Mouse (Mus musculus): ENCODE measurements at regions not wholly inside any gene's neighbourhood (a gene's known extent, or its start where the extent isn't known, plus 50 kb on each side); places are given as distances from the start of the nearest gene placed in this dataset.

DNA sequence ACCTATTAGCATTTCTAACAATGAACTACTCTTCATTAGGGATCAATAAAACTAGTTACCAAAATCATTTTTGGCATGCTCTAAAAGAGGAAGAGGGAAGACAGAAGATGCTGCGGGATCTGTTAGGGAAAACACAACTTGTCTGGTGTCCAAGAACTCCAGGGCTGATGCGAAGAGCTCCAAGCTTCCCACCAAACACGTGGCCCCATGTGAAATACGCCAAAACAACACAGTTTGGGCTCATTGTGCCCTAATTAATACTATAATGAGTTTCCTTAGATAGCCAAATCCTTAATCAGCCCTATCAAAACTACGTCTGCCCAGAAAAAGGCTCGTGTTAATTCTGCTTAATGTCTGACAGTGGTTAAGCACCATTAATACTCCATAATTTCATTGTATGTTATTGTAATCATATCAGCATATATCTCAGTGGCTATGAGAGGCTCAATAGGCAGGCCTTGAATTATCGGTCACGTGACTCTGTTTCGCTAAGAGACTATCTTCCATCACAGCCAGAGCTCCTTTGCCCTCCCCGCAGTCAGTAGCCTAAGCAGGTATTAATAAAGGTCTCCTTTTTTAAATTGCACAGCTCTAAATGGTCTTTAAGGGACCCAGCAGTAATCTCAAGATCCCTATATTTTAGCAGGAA, 223.6 kb upstream of the Pou3f3 start:
- DNase-seq (ENCODE audit: low read depth, low spot score) = no peak

DNA sequence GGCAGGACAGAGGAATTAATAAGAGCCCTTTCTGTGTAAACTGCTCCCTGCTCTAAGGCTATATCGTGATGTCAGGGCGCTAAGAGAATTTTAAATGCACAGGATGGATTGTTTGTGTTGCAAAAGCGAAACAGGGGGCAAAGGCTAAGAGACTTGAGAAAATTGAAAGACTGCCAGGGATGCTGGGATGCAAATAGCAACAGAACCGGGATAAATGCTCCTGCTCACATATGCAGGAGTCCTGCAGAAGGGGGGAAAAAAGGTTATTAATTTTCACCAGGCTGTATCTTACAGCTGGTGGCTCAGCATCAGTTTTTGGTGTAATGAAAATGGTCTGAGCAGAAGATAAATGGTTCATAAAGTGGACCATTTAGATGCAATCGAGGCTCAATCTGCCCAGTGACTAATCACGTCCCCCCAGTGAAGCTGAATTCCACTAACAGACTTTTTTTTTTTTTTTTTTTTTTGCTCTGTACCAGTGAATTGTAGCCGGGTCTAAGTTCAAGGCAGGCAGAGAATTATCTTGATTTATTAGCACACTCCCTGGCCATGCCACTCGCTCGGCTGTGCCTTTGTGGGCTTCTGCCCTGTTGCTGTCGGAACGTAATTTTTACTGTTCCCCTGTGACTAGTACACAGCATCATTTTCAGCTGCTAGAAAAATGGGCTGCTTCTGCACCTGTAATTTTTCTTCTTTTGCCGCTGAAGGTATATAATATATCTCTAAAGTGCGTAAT, 222.9 kb upstream of the Pou3f3 start:
- DNase-seq (ENCODE audit: low read depth, low spot score) = no peak

DNA sequence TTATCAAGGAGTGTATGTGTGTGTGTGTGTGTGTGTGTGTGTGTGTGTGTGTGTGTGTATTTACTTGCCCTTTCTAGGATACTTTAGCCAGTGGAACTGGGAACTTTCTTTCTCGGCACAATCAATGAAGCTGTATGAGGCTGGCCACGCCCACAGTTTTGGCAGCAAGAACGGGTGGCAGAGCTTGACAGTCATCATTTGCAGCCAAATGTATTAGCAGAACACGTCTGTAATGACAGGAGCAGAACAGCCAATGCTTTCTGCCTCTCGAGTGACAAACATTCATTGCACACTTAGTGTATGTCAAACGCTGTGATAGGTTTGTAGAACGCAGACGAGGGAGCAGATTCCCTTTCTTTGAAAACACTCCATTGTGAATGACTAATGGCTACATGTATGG, 221.4 kb upstream of the Pou3f3 start:
- no peak for DNase-seq (ENCODE audit: low read depth, low spot score)

DNA sequence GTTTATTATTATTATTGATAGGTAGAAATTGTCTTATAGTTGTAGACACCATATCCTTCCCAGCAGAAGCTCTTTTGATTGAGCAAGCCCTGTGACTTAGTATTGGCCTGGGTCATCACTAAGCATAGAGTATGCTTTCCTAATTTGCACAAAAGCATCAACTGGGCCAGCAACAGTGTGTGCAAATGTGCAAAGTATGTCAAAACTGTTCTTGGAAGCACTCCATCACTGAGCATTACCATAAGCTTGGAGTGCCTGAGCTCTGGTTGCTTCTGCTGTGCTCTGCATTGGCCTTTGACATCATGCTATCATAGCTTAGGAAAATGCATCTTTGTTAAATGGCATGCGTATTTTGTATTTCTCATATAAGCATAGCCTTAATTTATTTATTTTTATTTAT, 220.7 kb upstream of the Pou3f3 start:
- DNase-seq (ENCODE audit: low read depth, low spot score) = no peak

DNA sequence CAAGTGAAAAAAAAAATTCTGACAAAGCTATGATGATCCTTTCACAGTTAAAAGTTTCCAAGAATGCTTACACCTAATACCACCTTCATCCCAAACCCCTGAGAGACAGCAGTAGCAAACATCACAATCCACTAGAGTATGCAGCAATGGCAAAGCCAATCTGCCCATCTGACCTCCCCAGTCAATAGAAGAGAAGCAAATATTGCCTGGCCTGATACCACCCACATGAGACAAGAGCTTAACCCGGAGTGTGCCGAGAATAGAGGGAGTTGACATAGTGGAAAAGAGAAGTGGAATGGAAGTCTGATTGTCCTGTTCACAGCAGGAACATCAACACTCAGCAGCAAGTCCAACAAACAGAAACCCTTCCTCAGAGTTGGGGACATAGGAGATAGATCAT, 219.9 kb upstream of the Pou3f3 start:
- no peak for DNase-seq (ENCODE audit: low read depth, low spot score)

DNA sequence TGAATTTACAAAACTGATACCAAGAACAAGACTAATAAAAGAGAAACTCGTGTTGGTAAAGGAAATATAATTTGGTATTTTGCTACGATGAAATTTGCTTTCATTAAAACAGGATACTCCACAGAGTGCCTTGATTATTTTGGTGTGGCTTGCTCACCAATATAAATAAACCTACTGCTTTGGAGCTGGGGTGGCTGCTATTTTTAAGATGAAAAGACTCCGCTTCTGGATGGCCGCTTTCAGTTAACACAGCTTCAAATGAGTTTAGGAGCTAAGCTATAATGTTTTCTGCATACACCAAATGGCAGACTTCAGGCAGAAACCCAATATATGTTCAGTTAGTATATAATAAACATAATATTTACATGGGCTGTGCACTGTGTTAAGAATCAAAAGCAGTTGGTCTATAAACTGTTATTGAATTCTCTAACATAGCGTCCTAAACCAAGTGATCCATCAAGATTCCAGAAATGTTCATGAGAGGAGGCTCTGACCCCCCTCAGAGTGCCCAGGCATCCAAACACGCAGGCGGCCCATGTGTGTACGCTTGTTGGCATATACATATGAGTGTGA, 215.1 kb upstream of the Pou3f3 start:
- DNase-seq (ENCODE audit: low read depth, low spot score) = no peak

DNA sequence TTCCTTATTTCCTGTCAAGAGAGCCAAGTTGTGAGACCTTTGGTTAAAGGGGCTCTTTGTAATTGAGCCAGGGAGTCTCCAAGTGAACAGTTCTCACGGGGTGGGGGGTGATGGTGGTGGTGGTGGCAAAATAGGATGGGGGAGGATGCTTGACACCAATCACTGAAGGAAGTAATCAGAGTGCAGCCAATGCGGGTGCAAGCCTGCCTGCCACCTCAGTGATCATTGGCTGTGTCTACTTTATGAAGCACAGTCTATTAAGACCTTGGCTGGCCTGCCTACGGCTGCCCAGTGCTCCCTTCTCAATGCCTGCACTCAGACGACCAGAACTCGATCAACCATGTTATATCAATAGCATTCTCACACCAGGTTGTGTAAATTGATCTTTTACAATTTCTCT, 206.0 kb upstream of the Pou3f3 start:
- no peak for DNase-seq (ENCODE audit: low read depth, low spot score)

DNA sequence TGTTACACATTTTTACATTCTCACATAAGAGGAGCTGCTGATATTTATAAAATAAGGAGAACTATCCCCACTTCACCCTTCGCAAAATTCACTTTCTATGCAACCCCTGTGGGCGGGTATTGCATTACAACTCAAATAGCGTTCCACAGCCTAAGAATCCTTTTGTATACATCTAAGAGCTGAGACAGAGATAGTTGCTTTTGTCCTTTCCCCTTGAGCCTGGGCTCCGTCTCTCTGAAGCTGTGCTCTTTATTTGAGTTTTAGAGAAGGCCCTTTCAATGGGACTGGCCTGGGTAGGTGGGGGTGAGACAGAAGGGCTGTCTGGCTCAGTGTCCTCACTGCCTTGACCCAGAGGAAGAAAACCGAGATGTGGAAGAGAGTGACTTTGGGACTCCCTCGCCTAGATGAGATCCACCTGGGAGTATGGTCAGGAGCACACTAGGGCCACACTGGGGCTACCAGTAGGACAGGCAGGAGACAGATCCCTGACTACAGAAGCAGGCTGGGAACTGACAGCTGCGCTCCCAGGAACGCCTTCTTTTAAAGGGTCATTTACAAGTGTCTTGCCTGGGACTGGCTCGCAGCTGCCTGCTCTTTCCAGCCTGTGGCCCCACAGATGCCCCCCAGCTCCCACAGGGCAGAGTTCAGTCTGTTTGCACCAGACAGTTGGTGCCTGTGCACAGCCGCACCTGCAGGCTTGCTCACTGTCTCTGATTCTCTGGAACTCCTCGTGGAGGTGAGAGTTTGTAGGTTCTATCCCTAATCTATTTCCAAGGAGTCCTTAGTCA, 204.5 kb upstream of the Pou3f3 start:
- peak; percentile 4 for DNase-seq (ENCODE audit: low read depth, low spot score)

DNA sequence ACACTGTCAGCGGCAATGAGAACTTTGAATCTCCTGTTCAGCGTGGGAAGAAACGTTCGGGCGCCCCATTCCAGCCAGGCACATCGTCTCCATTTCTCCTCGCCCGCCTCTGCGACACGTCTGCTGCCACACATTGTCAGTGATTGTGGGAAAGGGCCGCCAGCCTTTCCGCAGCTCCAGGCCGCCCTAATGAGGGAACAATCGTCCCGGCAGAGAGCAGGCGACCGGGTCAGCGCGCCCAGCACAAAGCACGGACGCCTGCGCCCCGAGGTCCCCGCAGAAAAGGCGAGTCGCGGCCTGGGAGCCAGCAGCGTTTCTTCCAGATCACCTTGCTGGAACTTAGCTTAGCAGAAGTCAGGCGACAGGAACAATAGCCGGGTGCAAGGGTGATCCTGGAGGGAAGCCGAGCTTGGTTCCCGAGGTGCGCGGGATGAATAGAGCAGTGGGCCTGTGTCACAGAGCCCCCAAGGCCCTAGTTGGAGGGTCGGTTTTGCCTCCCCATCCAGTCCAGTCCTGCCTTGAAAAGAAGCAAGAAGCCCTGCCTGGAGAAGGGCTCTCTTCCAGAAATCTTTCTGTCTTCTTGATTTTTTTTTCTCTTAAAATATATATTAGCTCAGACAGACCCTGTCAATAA, 203.8 kb upstream of the Pou3f3 start:
- peak; percentile 12 for DNase-seq (ENCODE audit: low read depth, low spot score)

DNA sequence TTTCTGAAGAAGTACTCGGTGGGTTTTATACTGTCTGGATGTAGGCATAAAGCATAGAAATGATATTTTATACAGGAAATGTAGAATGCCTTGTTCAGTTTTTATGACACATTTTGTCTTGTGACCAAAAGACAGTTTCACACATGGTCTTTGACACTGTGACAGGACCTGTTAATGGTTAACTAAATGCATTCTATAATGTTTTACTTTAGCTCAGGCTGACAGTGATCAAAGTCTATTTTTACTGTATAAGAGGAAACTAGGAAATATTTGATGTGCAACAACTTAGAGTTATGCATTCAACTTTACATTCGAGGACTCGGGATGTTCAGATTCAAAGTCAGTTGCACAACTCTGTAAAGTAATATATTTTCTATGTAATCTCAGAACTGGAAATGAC, 199.5 kb upstream of the Pou3f3 start:
- DNase-seq (ENCODE audit: low read depth, low spot score) = no peak

DNA sequence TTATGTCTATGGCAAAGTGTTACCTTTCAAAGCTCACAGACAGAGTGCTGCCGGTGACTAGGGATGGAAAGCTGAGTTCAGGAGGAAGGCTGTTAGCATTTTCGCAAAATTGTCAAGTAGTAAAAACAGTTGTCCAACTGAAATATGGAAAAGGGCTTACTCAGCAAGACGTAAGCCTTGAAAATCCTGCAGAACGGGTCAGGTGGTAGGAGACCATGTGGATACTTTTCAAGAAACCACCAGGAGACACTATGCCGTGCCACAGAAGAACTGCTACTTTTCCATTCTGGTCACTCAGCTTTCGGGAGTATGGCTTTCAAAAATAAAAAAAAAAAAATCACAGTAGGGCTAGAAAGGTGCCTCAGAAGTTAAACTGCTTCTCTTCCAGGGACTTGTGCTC, 199.1 kb upstream of the Pou3f3 start:
- no peak for DNase-seq (ENCODE audit: low read depth, low spot score)

DNA sequence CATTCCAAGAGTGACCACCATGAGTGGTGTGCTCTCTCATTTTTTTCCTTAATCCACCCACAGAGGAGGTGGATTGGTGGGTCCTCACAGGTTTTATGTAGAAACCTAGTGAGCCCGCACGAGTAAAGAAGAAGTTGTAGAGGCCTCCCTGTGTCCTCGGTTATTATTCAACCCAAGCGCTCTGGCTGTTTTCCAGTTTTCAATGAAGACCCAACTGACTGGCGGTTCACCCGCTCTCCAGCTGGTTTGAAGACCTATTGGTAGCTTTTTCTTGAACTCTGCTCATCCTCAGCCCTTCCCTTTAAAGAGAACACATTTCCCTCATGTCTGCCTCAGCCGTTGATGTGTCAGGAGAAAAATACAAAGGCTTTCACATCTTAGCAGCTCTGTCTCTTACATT, 196.7 kb upstream of the Pou3f3 start:
- no peak for DNase-seq (ENCODE audit: low read depth, low spot score)

DNA sequence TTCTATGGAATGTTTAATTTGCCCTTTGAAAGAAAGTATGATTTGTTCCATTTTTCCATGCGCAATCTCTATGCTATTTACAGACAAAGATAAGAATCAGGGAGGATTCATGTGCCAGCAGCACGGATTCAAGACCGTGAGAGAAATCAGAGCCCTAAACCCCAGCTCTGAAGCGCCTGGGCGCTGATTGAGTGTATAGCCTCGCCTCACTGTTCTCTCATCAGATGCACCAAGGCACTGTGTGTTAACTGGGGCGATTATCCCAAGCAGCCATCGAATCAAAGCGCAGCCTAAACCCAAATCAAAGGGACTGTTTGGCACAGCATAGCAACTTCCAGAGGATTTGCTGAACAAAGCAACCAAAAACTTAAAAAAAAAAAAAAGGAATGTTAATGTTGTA, 191.1 kb upstream of the Pou3f3 start:
- DNase-seq (ENCODE audit: low read depth, low spot score) = no peak

DNA sequence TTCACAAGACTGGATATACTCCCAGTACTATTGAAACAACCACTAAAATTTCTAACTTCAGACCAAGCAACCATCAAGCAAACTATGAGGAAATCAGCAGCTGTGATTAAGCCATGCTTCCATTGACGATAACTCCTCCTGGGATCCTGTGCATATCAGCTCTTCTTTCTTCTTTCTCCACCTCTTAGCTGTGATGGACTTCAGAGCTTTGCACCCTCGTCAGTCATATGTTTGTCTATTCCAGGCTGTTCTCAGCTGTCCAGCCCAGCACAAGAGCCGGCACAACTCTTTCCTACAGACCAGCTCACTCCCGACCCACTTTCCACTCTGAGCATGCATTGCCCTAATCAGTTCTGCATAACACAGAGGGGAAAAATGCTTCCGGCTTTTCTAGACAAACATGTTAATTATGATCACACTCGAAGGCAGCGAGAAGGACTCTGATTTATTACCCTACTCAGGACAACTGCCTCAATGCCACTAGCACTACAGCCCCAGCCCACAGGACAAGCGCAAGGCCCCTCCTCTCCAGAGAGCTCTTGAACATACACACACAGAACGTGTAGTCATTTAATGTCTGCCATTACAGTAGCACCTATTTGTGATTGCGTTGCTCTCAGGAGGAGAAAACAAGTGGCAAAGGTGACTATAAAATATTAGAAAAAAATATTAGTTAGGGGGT, 190.4 kb upstream of the Pou3f3 start:
- DNase-seq (ENCODE audit: low read depth, low spot score) = no peak

DNA sequence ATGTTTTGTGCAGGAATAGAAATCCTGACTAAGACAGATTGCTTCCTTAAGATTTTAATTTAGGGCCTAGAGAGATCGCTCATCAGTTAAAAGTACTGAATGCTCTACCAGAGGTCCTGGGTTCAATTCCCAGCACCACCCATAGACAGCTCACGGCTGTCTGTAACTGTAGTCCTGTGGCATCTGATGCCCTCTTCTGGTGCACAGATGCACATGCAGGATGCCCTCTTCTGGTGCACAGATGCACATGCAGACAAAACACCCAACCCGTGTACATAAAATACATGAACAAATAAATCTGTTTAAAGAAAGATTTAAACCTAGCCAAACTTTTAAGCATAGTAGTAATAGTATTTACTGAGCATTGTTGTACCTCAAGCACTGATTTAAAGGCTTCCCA, 181.2 kb upstream of the Pou3f3 start:
- DNase-seq (ENCODE audit: low read depth, low spot score) = no peak

DNA sequence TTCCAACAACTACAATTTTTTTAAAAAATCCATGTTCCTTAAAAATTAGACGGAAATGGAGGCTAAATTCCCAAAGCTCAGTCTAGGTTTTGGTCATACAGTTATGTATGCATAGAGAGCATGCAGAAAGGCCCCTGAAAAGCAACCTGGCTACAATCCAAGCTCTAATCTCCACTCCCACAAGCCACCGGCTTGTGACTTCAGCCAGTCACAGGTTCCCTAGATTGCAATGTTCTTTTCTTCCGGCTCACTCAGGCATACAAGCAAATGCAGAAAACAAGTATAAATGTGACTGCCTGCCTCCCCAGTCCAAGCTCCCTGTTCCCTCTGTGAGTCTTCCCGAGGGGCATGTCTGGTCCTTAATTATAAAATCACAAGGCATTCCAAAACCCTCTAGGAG, 171.2 kb upstream of the Pou3f3 start:
- no peak for DNase-seq (ENCODE audit: low read depth, low spot score)

DNA sequence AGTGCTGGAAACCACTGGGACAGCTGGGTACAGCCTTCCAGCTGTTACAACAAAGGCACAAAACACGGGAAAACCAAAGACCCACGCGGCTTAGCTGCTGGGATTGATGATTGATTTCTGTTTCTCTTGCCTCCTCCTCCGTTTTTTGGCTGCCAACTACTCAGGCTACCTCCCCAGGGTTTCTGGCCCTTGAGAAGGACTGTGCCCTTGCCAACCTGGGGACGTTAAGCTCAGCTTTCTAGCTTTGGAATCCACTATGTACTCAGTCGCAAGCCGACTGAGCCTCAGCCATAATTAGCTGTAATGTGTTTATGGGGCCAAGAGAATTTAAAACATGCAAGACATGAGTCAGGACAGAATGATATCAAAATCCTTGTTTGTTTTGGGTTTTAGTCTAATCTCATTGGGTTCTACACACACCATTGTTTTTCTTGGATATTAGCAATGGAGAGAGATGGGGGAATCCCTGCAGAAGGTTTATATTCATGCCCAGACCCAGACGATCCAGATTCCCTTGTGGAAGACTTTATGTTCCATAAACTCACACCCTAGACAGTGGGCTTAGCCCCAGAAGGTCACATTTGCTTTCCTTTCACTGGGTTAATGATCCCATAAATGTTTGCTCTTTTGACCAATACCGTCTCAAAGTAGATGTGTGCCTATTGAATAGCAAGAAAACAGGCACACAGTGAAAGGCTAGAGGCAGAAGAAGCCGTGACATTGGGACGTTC, 167.7 kb upstream of the Pou3f3 start:
- no peak for DNase-seq (ENCODE audit: low read depth, low spot score)

DNA sequence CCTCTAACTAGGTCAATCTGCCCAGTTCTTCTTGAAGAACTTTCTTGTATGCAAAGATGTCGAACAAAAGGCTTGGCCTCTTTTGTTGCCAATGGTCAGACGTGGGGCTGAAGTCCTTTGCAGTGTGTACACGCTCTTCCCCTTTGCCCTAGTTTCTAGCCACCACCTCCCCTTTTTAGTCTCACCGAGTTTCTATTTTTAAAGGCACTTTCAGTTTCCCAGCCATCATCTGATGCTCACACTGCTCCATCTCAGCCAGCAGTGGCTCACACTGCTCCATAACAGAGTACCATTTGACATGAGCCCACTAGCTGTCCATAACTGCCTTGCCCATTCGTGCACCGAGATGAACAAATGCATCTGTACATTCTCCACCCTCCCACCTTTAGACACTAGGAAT, 162.7 kb upstream of the Pou3f3 start:
- no peak for DNase-seq (ENCODE audit: low read depth, low spot score)

DNA sequence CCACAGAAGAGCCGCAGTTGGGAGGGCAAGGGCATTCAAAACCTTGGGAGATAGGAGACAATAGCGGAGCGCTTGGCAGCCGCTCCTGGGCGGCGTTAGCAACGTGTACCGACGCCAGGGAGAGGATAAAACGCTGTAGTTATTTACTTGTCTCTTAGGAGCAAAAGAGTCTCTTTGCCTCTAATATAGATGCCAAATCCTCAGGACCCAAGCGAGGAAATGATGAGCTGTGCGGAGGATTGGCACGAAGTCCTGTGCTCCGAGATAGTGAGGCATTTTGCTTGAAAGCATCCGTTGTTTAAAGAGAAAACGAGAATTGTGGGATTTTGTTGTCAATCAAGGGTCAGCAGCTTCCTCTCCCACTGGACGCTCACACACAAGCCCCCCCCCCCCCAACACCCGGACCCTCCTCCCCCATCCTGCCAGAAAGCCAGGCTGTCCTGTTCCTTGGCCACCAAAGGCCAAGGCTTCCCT, 156.5 kb upstream of the Pou3f3 start:
- DNase-seq (ENCODE audit: low read depth, low spot score) = no peak

Data from ES-CJ7 (cell line).